Mouse (Mus musculus): ENCODE results near the gene Ppp1r27.
"Not testable (repeated sequence)": the region's sequence is repeated elsewhere in the genome, so short reads cannot be mapped to it uniquely, and the experiment has no call there.

Gene Ppp1r27

GRCm38 (mm10) chr11:120514262-120514661 lies 36.7 kb downstream of the Ppp1r27 start:
- not testable (repeated sequence) for DNase-seq (ENCODE audit: low read depth)

GRCm38 (mm10) chr11:120512790-120513453 lies 38.0 kb downstream of the Ppp1r27 start:
- DNase-seq (ENCODE audit: low read depth): peak; percentile 89

- DNase-seq (ENCODE audit: low read depth): peak; percentile 44
These were observed 40.4 kb downstream of the Ppp1r27 start for GRCm38 (mm10) chr11:120510375-120511030.

- DNase-seq (ENCODE audit: low read depth): no peak
These were observed 41.0 kb downstream of the Ppp1r27 start for GRCm38 (mm10) chr11:120509940-120510339.

GRCm38 (mm10) chr11:120508290-120508870 lies 42.6 kb downstream of the Ppp1r27 start:
- DNase-seq (ENCODE audit: low read depth): peak; percentile 77

GRCm38 (mm10) chr11:120507611-120508289 lies 43.2 kb downstream of the Ppp1r27 start:
- no peak for DNase-seq (ENCODE audit: low read depth)

GRCm38 (mm10) chr11:120506899-120507298 lies 44.0 kb downstream of the Ppp1r27 start:
- no peak for DNase-seq (ENCODE audit: low read depth)

- DNase-seq (ENCODE audit: low read depth): no peak
These were observed 45.3 kb downstream of the Ppp1r27 start for GRCm38 (mm10) chr11:120505661-120506060.

- no peak for DNase-seq (ENCODE audit: low read depth)
These were observed 49.2 kb downstream of the Ppp1r27 start for GRCm38 (mm10) chr11:120501701-120502100.

GRCm38 (mm10) chr11:120501018-120501417 lies 49.9 kb downstream of the Ppp1r27 start:
- DNase-seq (ENCODE audit: low read depth): no peak

GRCm38 (mm10) chr11:120500357-120500756 lies 50.6 kb downstream of the Ppp1r27 start:
- DNase-seq (ENCODE audit: low read depth): no peak
